Mouse (Mus musculus) retina, postnatal 7 days (tissue): Measurements from ENCODE around the gene Sstr3.

Experiments
- DNase-seq: peaks from one replicate; pipeline ENCODE4 v3.0.0-alpha.2; 2012; ENCODE audit warnings: low read depth, low spot score

The Sstr3 gene

GRCm38 (mm10) chr15:78502437-78503132 is 41.9 kb downstream of the Sstr3 start:
- no peak for DNase-seq

DNA sequence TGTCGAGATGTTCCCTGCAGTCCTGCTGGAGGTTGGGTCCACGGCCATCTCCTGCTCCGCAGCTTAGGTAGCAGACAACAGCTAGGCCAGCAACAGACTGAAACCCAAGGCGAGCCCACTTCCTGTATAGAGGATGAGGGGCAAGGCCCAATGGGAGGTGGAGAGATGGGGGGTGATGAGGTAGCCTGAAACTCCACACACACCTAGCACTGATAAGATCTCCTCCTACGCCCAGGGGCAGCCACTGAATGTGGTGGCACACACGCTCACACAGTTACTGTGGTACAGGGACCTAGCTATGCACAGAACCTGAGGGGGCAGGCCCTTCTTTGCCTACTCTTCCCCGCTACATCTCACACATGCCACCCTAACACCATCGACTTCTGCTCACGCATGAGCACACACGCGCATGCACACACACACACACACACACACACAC is 49.5 kb downstream of the Sstr3 start, which contains the start of gene Il2rb:
Il2rb (minus strand) TSS at position 304 of the 439 bp plus-strand sequence.
- no peak for DNase-seq

DNA sequence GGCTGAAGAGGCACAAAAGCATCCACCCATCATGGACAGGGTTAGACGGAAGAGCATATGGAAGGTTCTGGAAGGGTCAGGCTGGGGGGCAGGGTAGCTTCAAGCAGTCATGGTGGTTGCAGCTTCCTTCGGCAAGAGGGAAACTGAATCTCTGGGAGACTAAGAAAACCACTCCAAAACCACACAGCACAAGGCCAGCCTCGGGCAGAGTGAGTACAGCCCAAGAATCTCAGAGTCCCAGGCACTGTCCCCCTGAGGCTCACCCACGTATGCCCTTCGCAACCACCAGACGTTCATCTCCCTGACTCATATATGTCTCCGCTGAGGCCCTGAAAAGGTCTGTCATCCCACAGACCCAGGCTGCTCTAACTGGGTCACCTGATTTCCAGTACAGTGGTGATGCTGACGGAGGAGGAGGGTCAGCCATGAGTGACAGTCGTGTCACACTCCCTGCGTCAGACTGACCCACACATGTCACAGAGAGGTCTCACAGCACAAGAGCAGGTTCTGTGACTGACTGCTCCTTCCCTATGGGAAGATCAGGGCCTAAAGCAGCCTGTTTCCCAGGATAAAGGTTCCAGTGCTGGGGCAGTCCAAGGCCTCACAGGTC is 51.0 kb downstream of the Sstr3 start:
- no peak for DNase-seq

- DNase-seq = no peak
These were observed 53.2 kb downstream of the Sstr3 start for GRCm38 (mm10) chr15:78491301-78491700.

DNA sequence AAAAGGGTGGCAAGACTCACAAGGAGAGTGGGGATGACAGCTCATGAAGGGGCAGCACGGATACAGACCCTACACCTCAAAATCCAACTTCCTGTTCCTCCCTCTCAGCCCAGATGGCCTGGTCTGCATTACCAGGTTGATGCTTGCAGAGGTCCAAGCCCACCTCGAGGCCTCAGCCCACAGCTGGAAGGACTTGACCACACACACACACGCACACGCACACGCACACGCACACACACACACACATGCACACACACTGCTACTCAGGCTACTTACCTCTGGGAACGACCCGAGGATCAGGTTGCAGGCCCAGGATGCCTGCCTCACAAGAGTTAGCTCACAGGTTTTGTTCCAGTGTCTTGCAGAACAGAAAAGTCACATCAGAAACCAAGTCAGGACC is 54.6 kb downstream of the Sstr3 start:
- no peak for DNase-seq

DNA sequence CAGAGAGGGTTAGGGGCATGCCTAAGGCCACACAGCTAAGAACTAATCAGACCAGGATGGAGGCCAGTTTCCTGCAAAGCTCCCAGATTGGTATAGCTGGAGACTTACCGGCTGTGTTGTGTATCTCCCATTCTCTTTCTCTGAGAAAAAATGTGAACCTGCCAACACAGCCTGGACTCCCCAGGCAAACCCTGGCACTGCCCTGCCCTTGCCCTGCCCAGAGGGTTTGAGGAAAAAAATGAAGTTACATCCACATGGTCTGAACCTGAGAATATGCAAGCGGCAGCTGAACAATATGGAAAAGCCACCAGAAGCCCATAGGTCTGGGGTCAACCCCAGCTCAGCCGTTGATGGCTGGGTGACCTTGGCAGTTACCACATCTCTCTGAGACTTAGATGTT is 55.2 kb downstream of the Sstr3 start:
- DNase-seq = no peak

DNA sequence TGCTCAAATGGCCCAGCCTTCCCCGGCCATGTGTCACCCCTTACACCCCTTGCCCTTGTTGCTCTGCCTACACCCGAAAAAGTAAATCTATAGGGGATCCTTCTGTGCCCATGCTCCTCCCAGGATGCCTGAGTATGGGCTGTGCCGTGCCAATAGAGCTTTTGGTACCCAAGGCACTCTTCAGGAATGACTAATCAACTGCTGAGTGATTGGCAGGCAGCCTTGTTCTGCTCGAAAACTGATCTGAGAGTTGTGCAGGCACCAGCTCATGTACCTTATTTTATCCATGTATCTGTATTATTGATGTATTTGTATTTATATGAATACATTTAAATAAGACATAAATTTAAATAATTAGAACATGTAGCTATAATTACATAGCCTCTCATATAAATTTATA is 57.4 kb downstream of the Sstr3 start:
- no peak for DNase-seq
